Mouse (Mus musculus): ENCODE measurements around the gene Slc25a47.

GRCm38 (mm10) chr12:108836722-108837121 is 876 bp downstream of the Slc25a47 start:
- TF ChIP-seq CTCF (IDR thresholded peaks at IDR 0.05) (no peak), POLR2A (IDR thresholded peaks at IDR 0.05; ENCODE audit: insufficient read depth, low read depth, low read length) (no peak)

Data from heart, adult 2 months (tissue).